In the genomic region with DNA sequence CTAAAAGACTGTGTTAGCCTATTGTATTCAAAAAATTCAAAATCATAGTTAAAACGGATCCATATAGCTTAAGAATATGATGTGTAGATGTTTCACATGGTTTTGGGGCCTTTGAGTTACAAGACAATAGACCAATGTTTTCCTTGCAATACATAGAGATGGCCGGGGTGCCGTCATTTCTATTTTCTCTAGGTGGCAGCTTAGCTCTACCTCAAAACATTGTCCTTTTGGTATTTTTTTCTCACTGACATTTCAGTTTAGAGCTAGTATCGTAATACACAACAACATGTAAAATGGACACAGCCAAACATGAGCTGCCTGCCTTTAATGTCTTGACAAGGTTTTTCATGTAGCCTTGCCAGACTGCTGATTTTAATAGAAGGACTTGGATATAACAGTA, we compare ENCODE assay signal across 13 mouse cellular contexts.
DNase-seq lines count a peak whose midpoint lies in the region; TF ChIP-seq lines count a peak whose summit lies in the region.
"Had no signal": no experiment of that assay in that cellular context is flagged by ENCODE, and none has a peak within 500 bp of the region (broad histone marks: within the 10 kb centered on the region; RNA-seq: fewer than 3 reads in every experiment).

No protein-coding gene starts in this region.

- H3K4me3 ChIP-seq in gastrocnemius, adult 2 months = no peak overlapping the region
- H3K4me3 ChIP-seq: intestine, embryonic 15.5 days; megakaryocyte, embryonic 14.5 days had no signal

- intact Hi-C loops in gastrocnemius, adult 2 months (cut with DNase I) = no loop called here

- TF ChIP-seq CTCF in gastrocnemius, adult 2 months (IDR thresholded peaks at IDR 0.05) = no peak

- H3K27ac ChIP-seq in gastrocnemius, adult 2 months = no peak overlapping the region
- H3K27ac ChIP-seq: intestine, embryonic 15.5 days had no signal

- peak; percentile 29 to 69 for DNase-seq in frontal cortex, adult 2 months (ENCODE audit: extremely low spot score in 1 of 2, low spot score in 1 of 2)
- no peak for DNase-seq in frontal cortex, postnatal 14 days (ENCODE audit: low spot score in 2 of 2)
- peak; percentile 28 for DNase-seq in 3T3-L1 (ENCODE audit: low read depth, low spot score)
- DNase-seq in adrenal gland, postnatal 10 days = peak; percentile 9
- DNase-seq in left cerebral cortex, adult 18-20 months (ENCODE audit: low spot score in 2 of 2) = peak; percentile 21 to 33
- DNase-seq in natural killer cell, adult 2 months (ENCODE audit: low spot score in 2 of 2) = no peak
- DNase-seq in ovary, postnatal 10 days (ENCODE audit: low spot score) = no peak
- no peak for DNase-seq in gastrocnemius, adult 2 months
- DNase-seq: cerebellum, postnatal 36 days; gastrocnemius, postnatal 14 days; lung, adult 18-20 months had no signal

Comparison
In these comparisons a context has a peak if more than half of its experiments do, and no peak if none do; other contexts are left out.
1. DNase-seq: peak in frontal cortex, adult 2 months (2 of 2), 3T3-L1 (single experiment), adrenal gland, postnatal 10 days (single experiment) and left cerebral cortex, adult 18-20 months (2 of 2); none in frontal cortex, postnatal 14 days (0 of 2), natural killer cell, adult 2 months (0 of 2), ovary, postnatal 10 days (single experiment) and gastrocnemius, adult 2 months (single experiment).